Mouse (Mus musculus) megakaryocyte, embryonic 14.5 days (primary cell): Measurements from ENCODE around the gene Nceh1. TPM values are rescaled to one million over a fixed set of nuclear protein-coding genes. Genes with fewer than 3 reads are reported as not detected.

ENCODE experiments used
- H3K27me3 ChIP-seq: replicated peaks from 2 replicates; pipeline ENCODE3; 2012; ENCODE audit warnings: inconsistent platforms
- H3K36me3 ChIP-seq: replicated peaks from 2 replicates; pipeline ENCODE3; 2012; ENCODE audit warnings: low read length, inconsistent platforms, mixed read lengths
- H3K4me1 ChIP-seq: 2 replicates; pipeline ENCODE4 v1.6.1; 2012; ENCODE audit warnings: inconsistent platforms
- H3K4me3 ChIP-seq: replicated peaks from 2 replicates; pipeline ENCODE3; 2012; ENCODE audit warnings: moderate library complexity, mild to moderate bottlenecking, inconsistent platforms
- H3K9me3 ChIP-seq: 2 replicates; pipeline ENCODE4 v1.6.1; 2012; ENCODE audit warnings: inconsistent platforms
- FLI1 ChIP-seq: IDR thresholded peaks from 2 replicates; pipeline ENCODE4 v1.6.1; 2012; ENCODE audit warnings: low read length, inconsistent platforms, mixed read lengths
- GATA1 ChIP-seq: IDR thresholded peaks from 3 replicates; pipeline ENCODE4 v1.6.1; 2012; ENCODE audit warnings: mixed read lengths, low read length, inconsistent platforms, borderline replicate concordance
- polyA plus RNA-seq: library from polyadenylated mRNA; stranded (reverse); fragments of >175 nt; gene quantifications from 2 replicates; pipeline ENCODE4 v1.2.3, GENCODE M21; 2012; ENCODE audit warnings: low replicate concordance; ENCODE audit not compliant: insufficient read depth

Gene Nceh1
- polyA plus RNA-seq = 1.8 TPM in 1 of 2 replicates, not detected in the other

- TF ChIP-seq GATA1 (no peak), FLI1 (no peak)
Measured at GRCm38 (mm10) chr3:27182733-27183600, at the start of gene Nceh1. Gene Nceh1, plus strand, starts transcription at chr3:27182965.

GRCm38 (mm10) chr3:27140101-27140500 is 42.7 kb upstream of the Nceh1 start:
- Histone ChIP-seq H3K4me1 (no peaks in the 10 kb centered on the region), H3K9me3 (no peaks in the 10 kb centered on the region), H3K36me3 (peaks cover 13% of the 10 kb centered on the region), H3K4me3 (no peak overlapping the region), H3K27me3 (peaks cover 7% of the 10 kb centered on the region)
- TF ChIP-seq GATA1 (no peak), FLI1 (no peak)

More at GRCm38 (mm10) chr3:27182733-27183600, at the start of gene Nceh1:
- peak within 1 kb of the TSS; percentile 94 for H3K4me3 ChIP-seq
- peaks cover 53% of the 10 kb centered on the region for H3K27me3 ChIP-seq
- peaks cover 18% of the 10 kb centered on the region for H3K4me1 ChIP-seq
- no peaks in the 10 kb centered on the region for H3K9me3 ChIP-seq
- H3K36me3 ChIP-seq = no peaks in the 10 kb centered on the region

- no peaks in the 10 kb centered on the region for H3K9me3 ChIP-seq
- H3K4me1 ChIP-seq = no peaks in the 10 kb centered on the region
- peaks cover 12% of the 10 kb centered on the region for H3K27me3 ChIP-seq
- H3K4me3 ChIP-seq = no peak overlapping the region
- H3K36me3 ChIP-seq = peaks cover 6% of the 10 kb centered on the region
- TF ChIP-seq GATA1 (no peak), FLI1 (no peak)
Measured at GRCm38 (mm10) chr3:27143570-27143969, 39.2 kb upstream of the Nceh1 start.

- Histone ChIP-seq H3K4me1 (no peaks in the 10 kb centered on the region), H3K9me3 (no peaks in the 10 kb centered on the region), H3K4me3 (no peak overlapping the region), H3K36me3 (peaks cover 6% of the 10 kb centered on the region), H3K27me3 (peaks cover 25% of the 10 kb centered on the region)
- TF ChIP-seq GATA1 = no peak
- no peak for TF ChIP-seq FLI1
Measured at GRCm38 (mm10) chr3:27145733-27146132, 37.0 kb upstream of the Nceh1 start.

DNA sequence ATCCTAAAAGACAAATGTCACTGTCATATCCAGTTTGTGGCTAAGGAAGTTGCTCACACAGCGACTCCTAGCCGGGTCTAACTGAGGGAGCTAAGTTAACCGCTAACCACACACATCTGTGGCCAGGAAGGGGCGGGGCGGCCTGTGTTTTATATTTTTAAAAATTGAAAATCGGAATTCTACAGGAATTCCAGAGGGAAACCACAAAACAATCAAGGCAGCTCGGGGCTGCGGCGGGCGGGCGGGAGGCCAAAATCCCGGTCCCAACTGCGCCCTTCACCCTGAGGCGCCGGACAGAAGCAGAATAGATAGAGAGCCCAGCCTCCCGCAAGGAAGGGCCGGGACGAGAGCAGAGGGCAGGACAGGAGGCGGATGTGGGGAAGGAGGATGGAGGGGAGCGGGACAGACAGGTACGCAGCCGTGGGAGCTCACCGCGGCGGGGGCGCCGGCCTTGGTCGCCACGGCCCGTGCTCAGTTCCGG is 29.5 kb upstream of the Nceh1 start:
- H3K36me3 ChIP-seq = no peaks in the 10 kb centered on the region
- H3K27me3 ChIP-seq = peaks cover 72% of the 10 kb centered on the region
- H3K9me3 ChIP-seq = no peaks in the 10 kb centered on the region
- peaks cover 23% of the 10 kb centered on the region for H3K4me1 ChIP-seq
- H3K4me3 ChIP-seq = peak overlapping the region; percentile 97
- TF ChIP-seq FLI1 (no peak), GATA1 (no peak)

GRCm38 (mm10) chr3:27153701-27154209 is 29.0 kb upstream of the Nceh1 start, which contains the start of gene Ect2:
Gene Ect2, minus strand, starts transcription at chr3:27153878.
- no peaks in the 10 kb centered on the region for H3K9me3 ChIP-seq
- H3K36me3 ChIP-seq = no peaks in the 10 kb centered on the region
- H3K27me3 ChIP-seq = peaks cover 72% of the 10 kb centered on the region
- peaks cover 23% of the 10 kb centered on the region for H3K4me1 ChIP-seq
- TF ChIP-seq GATA1 (no peak), FLI1 (no peak)
- H3K4me3 ChIP-seq = peak within 1 kb of the TSS; percentile 97

- Histone ChIP-seq H3K9me3 (no peaks in the 10 kb centered on the region), H3K27me3 (peaks cover 76% of the 10 kb centered on the region), H3K4me3 (no peak overlapping the region), H3K36me3 (no peaks in the 10 kb centered on the region), H3K4me1 (peaks cover 23% of the 10 kb centered on the region)
- TF ChIP-seq GATA1 = no peak
- no peak for TF ChIP-seq FLI1
Measured at GRCm38 (mm10) chr3:27154280-27154679, 28.5 kb upstream of the Nceh1 start.

DNA sequence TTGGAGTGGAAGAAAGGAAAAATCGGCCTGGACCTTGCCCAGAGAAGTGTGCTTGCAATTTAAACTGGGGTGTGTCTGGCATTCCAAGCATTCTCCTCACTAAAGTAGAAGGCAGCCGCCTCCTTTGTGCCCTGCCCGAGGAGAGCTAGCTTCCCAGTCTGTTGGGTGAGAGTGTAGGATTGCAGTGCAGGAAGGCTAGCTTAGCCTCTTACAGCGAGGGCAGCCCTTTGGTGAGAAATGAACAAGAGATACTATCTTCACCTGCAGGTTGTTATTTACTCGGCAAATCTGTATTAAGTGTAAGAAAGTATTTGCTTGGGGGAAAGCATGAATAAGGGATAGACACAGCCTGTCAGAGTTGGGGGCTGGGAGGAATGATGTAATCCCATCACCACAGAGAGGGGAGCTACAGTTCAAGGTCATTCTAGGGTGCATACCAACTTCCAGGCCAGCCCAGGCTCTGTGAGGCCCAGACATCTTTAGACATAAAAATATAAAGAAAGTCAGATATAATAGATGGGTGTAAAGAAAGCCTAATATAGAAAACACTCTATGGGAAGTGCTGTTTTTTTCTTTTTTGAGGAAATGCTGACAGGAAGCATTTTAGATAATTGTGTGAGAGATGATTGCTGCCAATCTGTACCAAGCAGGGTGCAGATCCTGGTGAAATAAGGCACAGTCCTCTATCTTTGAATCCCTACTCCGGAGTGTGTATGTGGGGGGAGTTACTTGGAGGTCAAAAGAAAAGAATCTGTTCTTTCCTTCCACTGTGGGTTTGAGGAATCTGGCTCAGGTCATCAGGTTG is 27.5 kb upstream of the Nceh1 start:
- Histone ChIP-seq H3K4me3 (no peak overlapping the region), H3K36me3 (no peaks in the 10 kb centered on the region), H3K9me3 (no peaks in the 10 kb centered on the region), H3K27me3 (peaks cover 70% of the 10 kb centered on the region), H3K4me1 (peaks cover 23% of the 10 kb centered on the region)
- TF ChIP-seq FLI1 = no peak
- TF ChIP-seq GATA1 = no peak

GRCm38 (mm10) chr3:27155856-27156593 is 26.7 kb upstream of the Nceh1 start:
- H3K27me3 ChIP-seq = peaks cover 66% of the 10 kb centered on the region
- H3K9me3 ChIP-seq = no peaks in the 10 kb centered on the region
- no peak overlapping the region for H3K4me3 ChIP-seq
- H3K4me1 ChIP-seq = peaks cover 23% of the 10 kb centered on the region
- H3K36me3 ChIP-seq = no peaks in the 10 kb centered on the region
- TF ChIP-seq GATA1 = no peak
- no peak for TF ChIP-seq FLI1
